Mouse (Mus musculus) liver, embryonic 15.5 days (tissue): ENCODE results near the gene Grhl1. TPM values are rescaled to one million over a fixed set of nuclear protein-coding genes. Genes with fewer than 3 reads are reported as not detected.
A peak's percentile ranks its signal among the peaks of the same experiment; 100 is the strongest.

Source experiments
- ATAC-seq: fragments of 200-750 bp; cut with Nextera tagmentation; 2 replicates; pipeline ENCODE4 v1.8.0; 2017; ENCODE audit warnings: moderate number of reproducible peaks, mild to moderate bottlenecking, moderate library complexity; ENCODE audit not compliant: insufficient read depth
- H3K27ac ChIP-seq: fragments of 300-500 bp; sonication (generic); replicated peaks from 2 replicates; pipeline ENCODE4 v1.5.1; 2015; ENCODE audit warnings: mild to moderate bottlenecking, inconsistent platforms
- H3K27me3 ChIP-seq: fragments of 300-500 bp; sonication (generic); 2 replicates; pipeline ENCODE4 v1.6.1; 2015; ENCODE audit warnings: mild to moderate bottlenecking, inconsistent platforms
- H3K36me3 ChIP-seq: fragments of 300-500 bp; sonication (generic); replicated peaks from 2 replicates; pipeline ENCODE4 v1.6.1; 2015; ENCODE audit warnings: moderate library complexity, mild to moderate bottlenecking, inconsistent platforms
- H3K4me1 ChIP-seq: fragments of 300-500 bp; sonication (generic); replicated peaks from 2 replicates; pipeline ENCODE4 v1.6.1; 2015; ENCODE audit warnings: inconsistent platforms
- H3K4me2 ChIP-seq: fragments of 300-500 bp; sonication (generic); 2 replicates; pipeline ENCODE4 v1.6.1; 2015; ENCODE audit warnings: moderate library complexity, mild to moderate bottlenecking, inconsistent platforms
- H3K4me3 ChIP-seq: fragments of 300-500 bp; sonication (generic); replicated peaks from 2 replicates; pipeline ENCODE4 v1.5.1; 2015; ENCODE audit warnings: mild to moderate bottlenecking, inconsistent platforms
- H3K9ac ChIP-seq: fragments of 300-500 bp; sonication (generic); 2 replicates; pipeline ENCODE4 v1.6.1; 2015; ENCODE audit warnings: moderate library complexity, mild to moderate bottlenecking, inconsistent platforms
- H3K9me3 ChIP-seq: fragments of 300-500 bp; sonication (generic); replicated peaks from 2 replicates; pipeline ENCODE4 v1.6.1; 2016; ENCODE audit warnings: inconsistent platforms
- WGBS: fragments of 180-500 bp; shearing (Covaris S2); methylation state at CpG from one replicate; pipeline ENCODE4 v1.1.7; 2015; ENCODE audit warnings: mixed read lengths; ENCODE audit not compliant: insufficient replicate concordance; 5-methylcytosine and 5-hydroxymethylcytosine counted together
- polyA plus RNA-seq: library from polyadenylated mRNA; unstranded; fragments of >200 nt; fragmentation: Nextera tagmentation; extraction: Ambion mirVana; gene quantifications from 2 replicates; pipeline ENCODE4 v1.2.1, GENCODE M21; 2015

The Grhl1 gene
- polyA plus RNA-seq, 1 experiment from 2014 or later = 0.60 TPM

DNA sequence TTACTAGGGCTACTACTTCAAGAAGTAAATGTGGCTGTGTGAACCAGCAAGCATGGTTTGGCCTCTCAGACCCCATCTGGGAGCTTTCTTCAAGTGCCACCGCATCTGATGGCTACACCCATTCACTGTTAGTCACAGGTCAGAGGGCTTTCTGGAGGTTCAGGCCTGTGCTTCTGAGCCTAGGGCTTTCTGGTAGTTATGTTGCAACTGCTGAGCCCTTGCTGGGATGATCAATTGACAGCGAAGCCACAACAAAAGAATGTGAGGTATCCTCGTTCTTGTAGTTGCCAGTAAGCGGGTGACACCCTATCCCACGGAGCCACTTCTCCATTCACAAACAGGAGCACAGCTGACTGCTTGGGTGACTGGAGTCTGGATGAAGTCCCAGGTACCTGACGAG lies 6.8 kb upstream of the Grhl1 start:
- H3K4me2 ChIP-seq = no peak overlapping the region
- WGBS = 60% methylated on average over 6 of the region's 6 CpGs
- no peak overlapping the region for H3K27ac ChIP-seq
- no peaks in the 10 kb centered on the region for H3K36me3 ChIP-seq
- no peak for ATAC-seq
- H3K9ac ChIP-seq = no peak overlapping the region
- no peaks in the 10 kb centered on the region for H3K4me1 ChIP-seq
- H3K4me3 ChIP-seq = no peak overlapping the region
- H3K27me3 ChIP-seq = peaks cover 12% of the 10 kb centered on the region
- no peaks in the 10 kb centered on the region for H3K9me3 ChIP-seq

DNA sequence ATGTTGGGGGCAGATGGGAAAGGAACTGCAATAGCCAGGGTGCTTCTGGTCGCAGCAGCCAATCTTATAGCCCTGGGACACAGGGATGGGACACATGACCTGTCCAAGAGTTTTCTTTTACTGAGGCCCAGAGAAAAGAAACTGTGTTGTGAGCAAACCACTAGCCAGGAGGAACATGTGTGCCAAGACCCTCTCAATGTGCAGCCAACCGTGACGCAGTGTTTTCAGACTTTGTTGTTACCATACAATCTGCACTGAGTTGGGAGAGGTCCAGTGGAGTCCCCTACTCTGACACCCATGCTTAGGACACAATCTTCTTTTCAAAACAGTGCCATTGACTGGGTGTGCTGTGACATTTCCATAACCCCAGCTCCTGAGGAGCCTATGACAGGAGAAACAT lies 4.5 kb upstream of the Grhl1 start:
- H3K4me1 ChIP-seq = peaks cover 10% of the 10 kb centered on the region
- no peak overlapping the region for H3K4me2 ChIP-seq
- no peaks in the 10 kb centered on the region for H3K36me3 ChIP-seq
- no peaks in the 10 kb centered on the region for H3K9me3 ChIP-seq
- no peak overlapping the region for H3K27ac ChIP-seq
- no peak for ATAC-seq
- peaks cover 34% of the 10 kb centered on the region for H3K27me3 ChIP-seq
- no peak overlapping the region for H3K9ac ChIP-seq
- H3K4me3 ChIP-seq = no peak overlapping the region
- 72% methylated on average over 3 of the region's 3 CpGs for WGBS

DNA sequence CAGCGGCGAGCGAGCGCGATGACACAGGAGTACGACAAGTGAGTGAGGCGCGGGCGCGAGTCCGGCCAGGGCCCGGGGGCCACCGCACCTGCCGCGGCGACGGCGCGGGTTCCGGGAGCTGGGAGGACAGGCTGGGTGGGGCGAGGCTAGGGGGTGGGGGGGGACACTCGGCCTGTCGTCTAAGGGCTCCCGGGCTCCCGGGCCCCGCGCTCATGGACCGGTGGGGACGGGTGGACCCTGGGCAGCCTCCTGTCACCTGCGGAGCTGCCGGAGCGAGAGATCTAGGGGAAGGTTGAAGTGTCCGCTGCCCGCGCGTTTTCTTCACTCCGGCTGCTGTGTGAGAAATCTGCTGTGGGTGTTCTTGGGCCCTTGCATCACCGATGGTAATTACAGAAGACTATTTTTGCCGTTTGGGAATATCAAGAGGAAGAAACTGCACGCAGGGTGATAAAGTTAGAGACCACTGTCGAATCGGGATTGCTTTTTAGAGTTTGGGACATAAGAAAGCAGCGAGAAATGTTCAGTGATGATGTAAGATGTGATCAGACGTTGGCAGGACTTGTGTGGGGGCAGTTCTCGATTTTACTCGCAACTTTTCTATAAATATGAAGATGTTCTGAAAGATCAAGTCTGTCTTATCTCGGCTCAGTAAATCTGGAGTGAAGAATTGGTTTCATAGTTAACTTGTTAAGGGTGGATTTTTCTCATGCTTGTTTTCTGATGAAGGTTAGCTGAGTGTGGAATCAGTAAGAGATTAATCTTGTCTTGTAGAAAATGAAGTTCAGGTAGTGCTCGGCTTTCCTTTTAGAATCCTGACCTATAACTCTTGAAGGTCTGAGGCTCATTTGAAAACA lies 565 bp downstream of the Grhl1 start:
- peaks cover 61% of the 10 kb centered on the region for H3K27me3 ChIP-seq
- peaks cover 12% of the 10 kb centered on the region for H3K4me1 ChIP-seq
- H3K36me3 ChIP-seq = no peaks in the 10 kb centered on the region
- WGBS = 4% methylated on average over 48 of the region's 48 CpGs
- peak overlapping the region; percentile 95 for H3K4me2 ChIP-seq
- peak overlapping the region; percentile 65 for H3K9ac ChIP-seq
- no peak overlapping the region for H3K27ac ChIP-seq
- H3K4me3 ChIP-seq = peak overlapping the region; percentile 67
- ATAC-seq = peak; percentile 45
- no peaks in the 10 kb centered on the region for H3K9me3 ChIP-seq

DNA sequence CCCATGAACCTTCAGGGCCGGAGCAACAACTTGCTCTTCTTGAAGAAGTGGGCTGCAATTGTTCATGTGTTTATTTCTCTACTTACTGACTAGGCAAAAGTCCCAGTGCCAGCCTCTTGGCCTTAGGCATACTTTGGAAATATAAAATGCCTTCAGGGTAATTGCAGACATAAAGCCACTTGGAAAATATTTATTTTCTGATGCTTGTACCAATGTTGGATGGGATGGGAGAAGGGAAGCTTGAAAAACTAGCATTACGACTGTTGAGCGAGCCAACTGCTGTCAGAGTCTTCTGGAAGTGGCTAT lies 1.1 kb downstream of the Grhl1 start:
- Histone ChIP-seq H3K4me2 (peak overlapping the region; percentile 95), H3K9ac (no peak overlapping the region), H3K27me3 (peaks cover 61% of the 10 kb centered on the region), H3K9me3 (no peaks in the 10 kb centered on the region), H3K27ac (no peak overlapping the region), H3K4me1 (peaks cover 12% of the 10 kb centered on the region), H3K4me3 (peak overlapping the region; percentile 67; the same call in 1 of the 2 replicates), H3K36me3 (no peaks in the 10 kb centered on the region)
- ATAC-seq = no peak
- WGBS = 65% methylated on average over 3 of the region's 3 CpGs

DNA sequence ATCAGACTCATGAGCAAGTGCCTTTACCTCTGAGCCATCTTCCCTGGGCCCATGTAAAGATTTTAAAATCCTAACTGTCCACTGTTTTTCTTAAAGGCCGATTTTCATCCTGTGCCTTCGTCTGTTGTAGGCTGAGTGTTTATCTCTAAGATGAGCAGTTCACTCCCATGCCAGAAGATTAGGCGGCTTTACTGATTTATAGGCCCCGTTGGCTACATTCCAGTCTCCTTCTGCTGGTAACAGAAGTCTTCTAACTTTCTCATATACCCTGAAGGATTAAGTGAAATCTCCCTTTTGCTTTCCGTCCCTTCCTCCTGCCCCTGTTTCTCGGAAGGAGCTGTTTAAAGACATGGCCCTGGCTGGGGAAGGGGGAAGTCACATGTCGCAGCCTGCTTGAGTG lies 2.8 kb downstream of the Grhl1 start:
- peaks cover 12% of the 10 kb centered on the region for H3K4me1 ChIP-seq
- H3K9me3 ChIP-seq = no peaks in the 10 kb centered on the region
- no peak overlapping the region for H3K9ac ChIP-seq
- H3K4me3 ChIP-seq = no peak overlapping the region
- WGBS = 26% methylated on average over 7 of the region's 7 CpGs
- ATAC-seq = no peak
- H3K27me3 ChIP-seq = peaks cover 59% of the 10 kb centered on the region
- H3K27ac ChIP-seq = no peak overlapping the region
- H3K36me3 ChIP-seq = no peaks in the 10 kb centered on the region
- H3K4me2 ChIP-seq = no peak overlapping the region

DNA sequence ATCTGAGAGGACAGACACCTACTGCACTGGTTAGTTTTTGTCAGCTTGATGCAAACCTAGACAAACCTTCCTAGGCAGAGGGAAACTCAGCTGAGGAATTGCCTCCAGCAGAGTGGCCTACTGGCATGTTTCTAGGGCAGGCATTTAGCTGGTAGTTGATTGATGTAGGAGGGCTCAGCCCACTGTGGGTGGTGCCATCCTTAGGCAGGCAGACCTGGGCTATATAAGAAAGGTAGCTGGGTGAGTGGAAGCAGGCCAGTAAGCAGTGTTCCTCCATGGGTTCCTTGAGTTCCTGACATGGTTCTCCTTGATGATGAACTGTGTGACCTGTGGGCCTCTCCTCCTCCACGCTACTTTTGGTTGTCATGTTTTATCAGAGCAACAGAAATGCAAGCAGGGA lies 8.4 kb downstream of the Grhl1 start:
- H3K36me3 ChIP-seq = no peaks in the 10 kb centered on the region
- H3K27ac ChIP-seq = 0 out of 2 replicates have a peak overlapping the region, but pooled peaks have one; percentile 43

DNA sequence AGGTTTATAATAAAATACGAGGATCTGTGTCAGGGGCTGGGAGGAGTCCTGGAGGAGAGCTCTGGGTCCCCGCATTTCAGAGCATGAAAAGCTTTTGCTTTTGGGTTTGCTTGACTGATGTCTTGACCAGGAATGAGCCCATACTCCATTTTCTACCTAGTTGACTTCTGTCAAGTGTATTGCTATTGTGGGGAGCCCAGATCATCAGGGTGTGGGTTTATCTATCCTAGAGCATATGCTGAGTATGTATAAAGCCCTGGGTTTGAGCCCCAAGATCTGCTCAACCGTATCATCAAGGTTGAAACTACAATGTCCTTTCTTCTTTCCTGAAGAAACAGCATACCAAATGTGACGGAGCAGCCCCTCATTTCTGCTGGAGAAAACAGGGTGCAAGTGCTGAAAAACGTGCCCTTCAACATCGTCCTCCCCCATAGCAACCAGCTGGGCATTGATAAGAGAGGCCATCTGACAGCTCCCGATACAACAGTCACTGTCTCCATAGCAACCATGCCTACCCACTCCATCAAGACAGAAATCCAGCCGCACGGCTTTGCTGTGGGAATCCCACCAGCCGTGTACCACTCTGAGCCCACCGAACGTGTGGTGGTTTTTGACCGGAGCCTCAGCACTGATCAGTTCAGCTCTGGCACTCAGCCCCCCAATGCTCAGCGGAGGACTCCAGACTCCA lies 9.1 kb downstream of the Grhl1 start:
- no peak overlapping the region for H3K4me3 ChIP-seq
- H3K27ac ChIP-seq = peak overlapping the region; percentile 43; the same call in 1 of the 2 replicates
- no peaks in the 10 kb centered on the region for H3K36me3 ChIP-seq
- peaks cover 2% of the 10 kb centered on the region; the same call in 1 of the 2 replicates for H3K27me3 ChIP-seq
- peaks cover 27% of the 10 kb centered on the region for H3K4me1 ChIP-seq
- 54% methylated on average over 14 of the region's 14 CpGs for WGBS
- H3K9me3 ChIP-seq = no peaks in the 10 kb centered on the region
- peak; percentile 88 for ATAC-seq
- H3K9ac ChIP-seq = no peak overlapping the region
- peak overlapping the region; percentile 53 for H3K4me2 ChIP-seq

More for the DNA sequence above, 8.4 kb downstream of the Grhl1 start:
- H3K27me3 ChIP-seq = peaks cover 7% of the 10 kb centered on the region; the same call in 1 of the 2 replicates
- WGBS = 37% methylated on average over 1 of the region's 1 CpGs
- ATAC-seq = peak; percentile 70
- H3K4me3 ChIP-seq = no peak overlapping the region
- H3K9ac ChIP-seq = no peak overlapping the region
- H3K9me3 ChIP-seq = no peaks in the 10 kb centered on the region
- H3K4me2 ChIP-seq = no peak overlapping the region
- H3K4me1 ChIP-seq = peaks cover 27% of the 10 kb centered on the region

DNA sequence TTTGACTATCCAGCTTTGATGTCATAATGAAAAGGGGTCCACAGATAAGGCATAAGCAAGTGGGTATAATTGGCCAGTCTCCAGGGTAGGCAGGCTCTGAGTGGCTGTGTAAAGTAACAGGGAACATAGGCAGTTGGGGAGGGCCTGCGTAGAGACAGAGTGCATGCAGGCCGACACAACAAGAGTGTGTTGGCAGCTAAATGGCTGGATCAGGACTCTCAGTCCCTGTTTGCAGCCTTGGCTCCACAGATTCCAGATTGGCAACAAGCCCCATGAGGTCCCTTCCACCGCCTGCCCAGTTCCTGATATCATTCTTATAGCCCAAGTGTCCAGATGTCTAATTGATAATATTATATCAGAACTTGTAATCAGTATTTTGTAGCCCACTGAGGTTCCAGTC lies 11.6 kb downstream of the Grhl1 start:
- H3K36me3 ChIP-seq = no peaks in the 10 kb centered on the region
- no peak overlapping the region for H3K27ac ChIP-seq
- ATAC-seq = no peak
- H3K4me2 ChIP-seq = no peak overlapping the region
- no peaks in the 10 kb centered on the region for H3K27me3 ChIP-seq
- H3K4me1 ChIP-seq = peaks cover 27% of the 10 kb centered on the region
- H3K9ac ChIP-seq = no peak overlapping the region
- WGBS = 76% methylated on average over 3 of the region's 3 CpGs
- no peaks in the 10 kb centered on the region for H3K9me3 ChIP-seq
- H3K4me3 ChIP-seq = no peak overlapping the region

DNA sequence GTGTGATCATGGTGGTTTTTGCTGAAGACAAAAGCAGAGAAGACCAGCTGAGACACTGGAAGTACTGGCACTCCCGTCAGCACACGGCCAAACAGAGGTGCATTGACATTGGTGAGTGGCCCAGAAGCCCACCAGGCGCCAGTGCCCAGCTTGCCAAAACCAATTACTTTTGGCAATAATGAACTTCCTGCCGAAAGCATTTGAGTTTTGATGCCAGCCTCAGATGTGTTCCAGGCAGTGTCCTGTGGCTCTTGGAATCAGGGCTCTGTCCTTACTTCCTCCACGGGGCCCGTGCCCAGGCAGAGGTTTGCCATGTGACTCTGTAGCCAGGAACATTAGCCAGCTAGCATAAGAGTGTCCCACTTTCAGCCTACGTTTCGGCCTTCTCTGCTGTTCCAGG lies 12.8 kb downstream of the Grhl1 start:
- no peaks in the 10 kb centered on the region for H3K27me3 ChIP-seq
- no peak overlapping the region for H3K4me2 ChIP-seq
- H3K9ac ChIP-seq = no peak overlapping the region
- H3K4me3 ChIP-seq = no peak overlapping the region
- 76% methylated on average over 8 of the region's 8 CpGs for WGBS
- no peaks in the 10 kb centered on the region for H3K36me3 ChIP-seq
- ATAC-seq = no peak
- peaks cover 29% of the 10 kb centered on the region for H3K4me1 ChIP-seq
- H3K9me3 ChIP-seq = no peaks in the 10 kb centered on the region
- no peak overlapping the region for H3K27ac ChIP-seq

DNA sequence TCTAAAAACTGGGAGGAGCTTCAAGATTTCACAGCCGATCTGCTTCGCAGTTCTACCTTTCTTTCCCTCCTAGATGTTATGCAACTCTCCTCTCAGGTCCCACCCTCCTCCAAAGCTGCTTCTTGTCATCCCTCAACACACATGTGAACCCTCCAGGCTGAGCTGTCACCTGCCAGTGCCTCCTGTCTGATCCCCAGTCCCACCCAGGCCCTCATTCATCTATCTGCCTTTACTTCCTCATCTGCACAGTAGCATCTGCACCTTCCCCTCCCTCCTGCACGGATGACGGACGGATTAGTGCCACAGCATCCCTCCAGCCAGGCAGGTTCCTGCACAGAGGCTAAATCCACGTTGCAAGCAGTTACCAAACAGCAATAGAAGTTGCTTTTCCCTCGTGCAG lies 14.1 kb downstream of the Grhl1 start:
- Histone ChIP-seq H3K9ac (no peak overlapping the region), H3K9me3 (no peaks in the 10 kb centered on the region), H3K27ac (no peak overlapping the region), H3K36me3 (no peaks in the 10 kb centered on the region), H3K4me3 (no peak overlapping the region), H3K27me3 (no peaks in the 10 kb centered on the region), H3K4me2 (no peak overlapping the region), H3K4me1 (peaks cover 20% of the 10 kb centered on the region)
- ATAC-seq = no peak
- whole genome bisulfite sequencing = 57% methylated on average over 7 of the region's 7 CpGs

DNA sequence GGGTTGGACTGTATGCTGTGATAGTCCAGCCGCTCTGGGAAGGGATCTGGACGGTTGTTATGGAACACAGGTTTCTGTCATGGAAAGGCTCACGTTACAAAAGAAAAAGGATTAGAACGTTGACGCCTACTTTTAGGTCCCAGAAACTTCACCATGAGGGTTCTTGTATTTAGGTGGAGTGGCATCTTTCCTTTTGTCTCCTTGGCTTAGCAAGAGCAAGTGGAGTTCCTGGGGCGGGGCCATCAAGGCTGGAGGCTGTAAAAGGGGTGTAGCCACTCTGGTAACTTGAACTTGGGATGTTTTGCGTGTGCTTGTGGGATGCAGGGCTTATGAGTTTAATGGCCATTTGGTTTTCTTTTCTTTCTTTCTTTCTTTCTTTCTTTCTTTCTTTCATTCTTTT lies 18.3 kb downstream of the Grhl1 start:
- no peak for ATAC-seq
- Histone ChIP-seq H3K4me2 (no peak overlapping the region), H3K4me1 (peaks cover 19% of the 10 kb centered on the region), H3K9ac (no peak overlapping the region), H3K36me3 (no peaks in the 10 kb centered on the region), H3K27ac (no peak overlapping the region), H3K27me3 (no peaks in the 10 kb centered on the region), H3K9me3 (no peaks in the 10 kb centered on the region), H3K4me3 (no peak overlapping the region)
- WGBS = 78% methylated on average over 7 of the region's 7 CpGs
